Mouse (Mus musculus) lung, postnatal 36 days (tissue): Measurements from ENCODE around the gene Tpk1.

Experiments used
- DNase-seq: peaks from one replicate; pipeline ENCODE4 v3.0.0; 2022; ENCODE audit warnings: mixed read lengths

Gene Tpk1

GRCm38 (mm10) chr6:43665677-43666546, at the start of gene Tpk1:
TSS of gene Tpk1 (minus strand) at chr6:43666278.
- peak; percentile 95 for DNase-seq

- no peak for DNase-seq
Measured at GRCm38 (mm10) chr6:43702810-43703614, 36.9 kb upstream of the Tpk1 start.

- DNase-seq: no peak
Measured at GRCm38 (mm10) chr6:43691863-43692262, 25.8 kb upstream of the Tpk1 start.

GRCm38 (mm10) chr6:43685985-43686384, 19.9 kb upstream of the Tpk1 start:
- DNase-seq: peak; percentile 18

GRCm38 (mm10) chr6:43682535-43682934, 16.5 kb upstream of the Tpk1 start:
- no peak for DNase-seq

- DNase-seq: no peak
Measured at GRCm38 (mm10) chr6:43678689-43679212, 12.7 kb upstream of the Tpk1 start.

- DNase-seq: no peak
Measured at GRCm38 (mm10) chr6:43677566-43677965, 11.5 kb upstream of the Tpk1 start.

GRCm38 (mm10) chr6:43676139-43676538, 10.1 kb upstream of the Tpk1 start:
- DNase-seq: no peak

GRCm38 (mm10) chr6:43674986-43675760, 9.1 kb upstream of the Tpk1 start:
- DNase-seq: no peak

GRCm38 (mm10) chr6:43670939-43671338, 4.9 kb upstream of the Tpk1 start:
- DNase-seq: no peak

- DNase-seq: no peak
Measured at GRCm38 (mm10) chr6:43667681-43668080, 1.6 kb upstream of the Tpk1 start.

- no peak for DNase-seq
Measured at GRCm38 (mm10) chr6:43666611-43667400, 728 bp upstream of the Tpk1 start.

GRCm38 (mm10) chr6:43661822-43662221, 4.3 kb downstream of the Tpk1 start:
- no peak for DNase-seq

- no peak for DNase-seq
Measured at GRCm38 (mm10) chr6:43658290-43658689, 7.8 kb downstream of the Tpk1 start.

- DNase-seq: no peak
Measured at GRCm38 (mm10) chr6:43657845-43658244, 8.2 kb downstream of the Tpk1 start.

GRCm38 (mm10) chr6:43654876-43655456, 11.1 kb downstream of the Tpk1 start:
- DNase-seq: no peak

GRCm38 (mm10) chr6:43649516-43649915, 16.6 kb downstream of the Tpk1 start:
- DNase-seq: no peak

GRCm38 (mm10) chr6:43645674-43646073, 20.4 kb downstream of the Tpk1 start:
- DNase-seq: no peak

- DNase-seq: peak; percentile 45
Measured at GRCm38 (mm10) chr6:43645105-43645504, 21.0 kb downstream of the Tpk1 start.

- DNase-seq: no peak
Measured at GRCm38 (mm10) chr6:43643718-43644117, 22.4 kb downstream of the Tpk1 start.

- DNase-seq: no peak
Measured at GRCm38 (mm10) chr6:43642375-43642774, 23.7 kb downstream of the Tpk1 start.

- DNase-seq: no peak
Measured at GRCm38 (mm10) chr6:43640621-43641020, 25.5 kb downstream of the Tpk1 start.
